Mouse (Mus musculus) intestine, embryonic 14.5 days (tissue): Measurements from ENCODE around the gene Iqsec1. TPM values are rescaled to one million over a fixed set of nuclear protein-coding genes. Genes with fewer than 3 reads are reported as not detected.
A peak's percentile ranks its signal among the peaks of the same experiment; 100 is the strongest.

Experiments used
- ATAC-seq: fragments of 200-750 bp; cut with Nextera tagmentation; replicated peaks from 2 replicates; pipeline ENCODE4 v1.8.0; 2017; ENCODE audit warnings: low read depth, moderate number of reproducible peaks, moderate TSS enrichment, moderate library complexity; ENCODE audit not compliant: low FRiP score, low TSS enrichment
- DNase-seq: peaks from one replicate; pipeline ENCODE4 v3.0.0-alpha.2; 2018; ENCODE audit warnings: low spot score
- H3K27ac ChIP-seq: fragments of 300-500 bp; sonication (generic); 2 replicates; pipeline ENCODE4 v1.5.1; 2014; ENCODE audit warnings: low read depth, mild to moderate bottlenecking, control low read depth
- H3K27me3 ChIP-seq: fragments of 300-500 bp; sonication (generic); replicated peaks from 2 replicates; pipeline ENCODE4 v1.6.1; 2014; ENCODE audit warnings: low read length, control low read depth; ENCODE audit not compliant: control insufficient read depth, insufficient read depth
- H3K36me3 ChIP-seq: fragments of 300-500 bp; sonication (generic); 2 replicates; pipeline ENCODE4 v1.6.1; 2014; ENCODE audit warnings: low read length, control low read depth; ENCODE audit not compliant: control insufficient read depth, insufficient read depth
- H3K4me1 ChIP-seq: fragments of 300-500 bp; sonication (generic); replicated peaks from 2 replicates; pipeline ENCODE4 v1.6.1; 2014; ENCODE audit warnings: low read length, control low read depth, mixed read lengths; ENCODE audit not compliant: control insufficient read depth, insufficient read depth
- H3K4me2 ChIP-seq: fragments of 300-500 bp; sonication (generic); 2 replicates; pipeline ENCODE4 v1.6.1; 2014; ENCODE audit warnings: low read length
- H3K4me3 ChIP-seq: fragments of 300-500 bp; sonication (generic); 2 replicates; pipeline ENCODE4 v1.5.1; 2014; ENCODE audit warnings: low read depth, low read length, control low read depth, mixed read lengths
- H3K9ac ChIP-seq: fragments of 300-500 bp; sonication (generic); 2 replicates; pipeline ENCODE4 v1.6.1; 2014; ENCODE audit warnings: mild to moderate bottlenecking, low read length
- H3K9me3 ChIP-seq: fragments of 300-500 bp; sonication (generic); 2 replicates; pipeline ENCODE4 v1.6.1; 2016; ENCODE audit warnings: low read length, control low read depth; ENCODE audit not compliant: control insufficient read depth
- WGBS: fragments of 180-500 bp; shearing (Covaris S2); extraction: QIAGEN DNeasy Blood & Tissue Kit; methylation state at CpG from one replicate; pipeline ENCODE4 v1.1.7; 2014; 5-methylcytosine and 5-hydroxymethylcytosine counted together
- polyA plus RNA-seq: library from polyadenylated mRNA; unstranded; fragments of >200 nt; fragmentation: Nextera tagmentation; extraction: Ambion mirVana; gene quantifications from 2 replicates; pipeline ENCODE4 v1.2.1, GENCODE M21; 2014

The Iqsec1 gene
- polyA plus RNA-seq, 1 experiment from 2014 or later: 13.0 TPM

GRCm38 (mm10) chr6:90777302-90777701 is 211.2 kb downstream of the Iqsec1 start:
- H3K27ac ChIP-seq: no peak overlapping the region
- H3K36me3 ChIP-seq: no peaks in the 10 kb centered on the region
- no peak overlapping the region for H3K9ac ChIP-seq
- DNase-seq (no peak), ATAC-seq (no peak)
- no peak overlapping the region for H3K4me2 ChIP-seq
- H3K4me3 ChIP-seq: no peak overlapping the region
- 74% methylated on average over 1 of the region's 1 CpGs for WGBS
- no peaks in the 10 kb centered on the region for H3K9me3 ChIP-seq
- H3K27me3 ChIP-seq: no peaks in the 10 kb centered on the region
- H3K4me1 ChIP-seq: 0 out of 2 replicates have a peak, but pooled peaks cover 5% of the 10 kb centered on the region

- no peak overlapping the region for H3K4me2 ChIP-seq
- H3K9ac ChIP-seq: no peak overlapping the region
- ATAC-seq (no peak), DNase-seq (no peak)
- H3K36me3 ChIP-seq: no peaks in the 10 kb centered on the region
- H3K9me3 ChIP-seq: no peaks in the 10 kb centered on the region
- H3K27me3 ChIP-seq: no peaks in the 10 kb centered on the region
- H3K4me3 ChIP-seq: no peak overlapping the region
- no peaks in the 10 kb centered on the region for H3K4me1 ChIP-seq
- H3K27ac ChIP-seq: no peak overlapping the region
- WGBS: 95% methylated on average over 1 of the region's 1 CpGs
Measured at GRCm38 (mm10) chr6:90775606-90776005, 212.9 kb downstream of the Iqsec1 start.

- no peak for DNase-seq
- H3K27me3 ChIP-seq: no peaks in the 10 kb centered on the region
- H3K27ac ChIP-seq: no peak overlapping the region
- H3K9me3 ChIP-seq: no peaks in the 10 kb centered on the region
- H3K4me3 ChIP-seq: no peak overlapping the region
- no peak overlapping the region for H3K4me2 ChIP-seq
- H3K4me1 ChIP-seq: no peaks in the 10 kb centered on the region
- ATAC-seq: no peak
- no peaks in the 10 kb centered on the region for H3K36me3 ChIP-seq
- no peak overlapping the region for H3K9ac ChIP-seq
Measured at GRCm38 (mm10) chr6:90773811-90774233, 214.7 kb downstream of the Iqsec1 start.

DNA sequence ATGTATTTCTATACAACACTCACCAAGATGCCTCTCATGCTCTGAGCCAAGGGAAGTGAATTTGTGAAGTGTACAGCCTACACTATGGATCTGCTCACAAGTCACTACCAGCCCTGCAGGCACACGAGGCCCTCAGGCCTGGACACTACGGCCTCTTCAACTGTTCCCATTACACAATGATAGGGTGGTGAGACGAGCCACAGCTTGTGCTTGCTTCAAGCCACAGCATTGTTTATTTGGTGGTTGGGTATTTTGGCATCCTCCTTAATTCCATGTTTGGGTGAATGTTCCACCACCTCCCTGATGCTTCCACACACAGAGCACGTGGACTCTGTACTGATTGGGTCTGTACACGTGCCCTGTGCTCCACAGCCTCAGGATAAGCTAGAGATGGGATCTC is 216.4 kb downstream of the Iqsec1 start:
- DNase-seq: no peak
- Histone ChIP-seq H3K27me3 (no peaks in the 10 kb centered on the region), H3K27ac (no peak overlapping the region), H3K36me3 (no peaks in the 10 kb centered on the region), H3K4me1 (no peaks in the 10 kb centered on the region), H3K4me2 (no peak overlapping the region), H3K4me3 (no peak overlapping the region), H3K9ac (no peak overlapping the region), H3K9me3 (no peaks in the 10 kb centered on the region)
- no peak for ATAC-seq
- 77% methylated on average over 5 of the region's 5 CpGs for WGBS

DNA sequence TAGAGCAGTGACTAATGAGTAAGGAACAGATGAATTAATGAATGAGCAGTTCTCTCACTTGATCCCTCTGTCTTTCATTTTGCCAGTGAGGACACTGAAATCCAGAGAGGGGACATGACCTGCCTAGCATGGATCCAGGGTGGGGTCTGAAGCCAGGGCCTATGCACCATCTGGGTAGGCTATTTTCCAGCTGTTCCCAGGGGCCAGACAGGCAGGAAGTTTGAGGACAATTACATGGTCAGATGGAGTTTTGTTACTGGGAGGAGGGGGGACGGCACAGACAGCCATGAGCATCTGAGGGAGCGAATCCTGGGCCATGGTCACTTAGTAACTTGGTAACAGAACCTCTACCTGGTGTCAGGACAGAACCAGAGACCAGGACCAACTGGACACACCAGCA is 220.0 kb downstream of the Iqsec1 start:
- no peak for ATAC-seq
- 58% methylated on average over 2 of the region's 2 CpGs for WGBS
- no peak overlapping the region for H3K27ac ChIP-seq
- no peaks in the 10 kb centered on the region for H3K9me3 ChIP-seq
- H3K4me2 ChIP-seq: no peak overlapping the region
- no peak for DNase-seq
- H3K9ac ChIP-seq: no peak overlapping the region
- H3K4me1 ChIP-seq: peaks cover 4% of the 10 kb centered on the region; the same call in 1 of the 2 replicates
- H3K27me3 ChIP-seq: no peaks in the 10 kb centered on the region
- no peak overlapping the region for H3K4me3 ChIP-seq
- no peaks in the 10 kb centered on the region for H3K36me3 ChIP-seq

DNA sequence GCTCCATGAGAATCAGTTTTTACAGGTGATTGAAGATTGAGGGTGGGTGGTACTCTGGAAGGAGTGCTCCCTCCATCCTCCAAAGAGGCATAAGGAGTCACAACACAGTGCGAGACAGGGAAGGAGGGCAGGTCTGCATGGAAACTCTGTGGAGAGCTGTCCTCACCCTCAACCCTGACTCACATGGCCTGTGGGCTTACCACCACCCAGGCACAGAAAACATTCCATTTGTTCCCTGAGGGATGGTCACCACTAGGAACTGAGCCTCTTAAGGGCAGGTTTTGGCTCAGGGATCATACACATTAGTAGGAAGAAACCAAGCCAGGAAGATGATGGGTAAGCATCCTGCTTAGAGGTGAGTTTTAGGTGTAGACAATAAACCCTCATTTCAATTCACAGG is 220.6 kb downstream of the Iqsec1 start:
- Histone ChIP-seq H3K4me3 (no peak overlapping the region), H3K9me3 (no peaks in the 10 kb centered on the region), H3K27ac (no peak overlapping the region), H3K4me1 (peaks cover 4% of the 10 kb centered on the region; the same call in 1 of the 2 replicates), H3K36me3 (no peaks in the 10 kb centered on the region), H3K4me2 (no peak overlapping the region), H3K27me3 (no peaks in the 10 kb centered on the region), H3K9ac (no peak overlapping the region)
- DNase-seq (no peak), ATAC-seq (no peak)
- 91% methylated on average over 1 of the region's 1 CpGs for WGBS

DNA sequence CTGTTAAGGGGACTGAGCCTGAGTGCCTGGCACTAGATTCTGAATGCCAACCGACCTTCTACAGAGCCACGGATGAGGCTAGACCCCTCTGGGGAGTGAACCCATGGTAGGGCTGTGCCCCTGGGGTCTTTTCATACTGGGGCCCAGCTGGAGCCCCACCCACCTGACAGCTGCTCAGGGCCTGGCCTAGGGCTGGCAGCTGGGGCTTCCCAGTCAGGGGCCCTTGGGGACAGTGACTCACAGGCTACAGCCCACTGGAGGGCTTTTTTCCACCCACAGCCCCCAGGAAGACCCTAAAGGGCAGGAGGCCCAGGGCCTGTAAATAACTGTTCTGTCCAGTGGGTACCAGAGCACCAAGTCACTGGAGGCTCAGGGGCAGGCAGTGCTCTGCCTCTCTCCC is 223.7 kb downstream of the Iqsec1 start:
- no peak overlapping the region for H3K4me3 ChIP-seq
- ATAC-seq (no peak), DNase-seq (no peak)
- peaks cover 4% of the 10 kb centered on the region; the same call in 1 of the 2 replicates for H3K4me1 ChIP-seq
- H3K27me3 ChIP-seq: no peaks in the 10 kb centered on the region
- H3K27ac ChIP-seq: no peak overlapping the region
- H3K4me2 ChIP-seq: no peak overlapping the region
- no peak overlapping the region for H3K9ac ChIP-seq
- 66% methylated on average over 2 of the region's 2 CpGs for WGBS
- no peaks in the 10 kb centered on the region for H3K36me3 ChIP-seq
- no peaks in the 10 kb centered on the region for H3K9me3 ChIP-seq

GRCm38 (mm10) chr6:90763959-90764591 is 224.4 kb downstream of the Iqsec1 start:
- Histone ChIP-seq H3K27me3 (no peaks in the 10 kb centered on the region), H3K4me3 (no peak overlapping the region), H3K27ac (no peak overlapping the region), H3K4me1 (peaks cover 4% of the 10 kb centered on the region; the same call in 1 of the 2 replicates), H3K9ac (no peak overlapping the region), H3K36me3 (no peaks in the 10 kb centered on the region), H3K4me2 (no peak overlapping the region), H3K9me3 (no peaks in the 10 kb centered on the region)
- WGBS: 36% methylated on average over 18 of the region's 18 CpGs
- ATAC-seq (peak; percentile 55), DNase-seq (peak; percentile 55)

DNA sequence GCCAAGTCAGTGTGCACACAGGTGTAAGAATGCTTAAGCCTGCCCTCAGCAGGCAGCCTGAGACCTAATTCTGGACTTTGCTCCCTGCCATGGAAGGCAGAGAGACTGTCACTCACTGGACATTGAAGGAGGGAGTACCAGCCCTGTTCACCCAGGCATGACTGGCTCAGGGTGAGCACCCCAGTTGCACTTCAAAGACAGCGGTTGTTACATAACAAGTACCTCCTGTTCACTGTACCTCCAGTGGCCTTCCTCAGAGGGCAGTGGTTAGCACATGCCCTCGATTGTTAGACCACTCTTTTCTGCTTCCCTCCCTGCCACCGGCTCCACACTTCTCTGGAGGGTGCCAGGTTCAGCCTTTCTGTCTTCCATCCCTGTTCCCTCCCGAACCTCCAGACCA is 225.2 kb downstream of the Iqsec1 start:
- Histone ChIP-seq H3K4me3 (no peak overlapping the region), H3K4me2 (no peak overlapping the region), H3K9me3 (no peaks in the 10 kb centered on the region), H3K9ac (no peak overlapping the region), H3K36me3 (no peaks in the 10 kb centered on the region), H3K27ac (no peak overlapping the region), H3K4me1 (peaks cover 4% of the 10 kb centered on the region; the same call in 1 of the 2 replicates), H3K27me3 (no peaks in the 10 kb centered on the region)
- ATAC-seq: 0 out of 2 replicates have a peak, but pooled peaks have one; percentile 24
- no peak for DNase-seq
- 74% methylated on average over 4 of the region's 4 CpGs for WGBS
